Mouse (Mus musculus) embryonic fibroblast, embryonic 13.5 days (primary cell): ENCODE results near the gene Gng13. TPM values are rescaled to one million over a fixed set of nuclear protein-coding genes. Genes with fewer than 3 reads are reported as not detected.
A peak's percentile ranks its signal among the peaks of the same experiment; 100 is the strongest.

Experiments
- H3K27ac ChIP-seq: 2 replicates; pipeline ENCODE4 v1.5.1; 2012; ENCODE audit warnings: low read length, control low read depth, inconsistent platforms; ENCODE audit not compliant: insufficient read depth
- H3K4me1 ChIP-seq: 2 replicates; pipeline ENCODE4 v1.6.1; 2011; ENCODE audit warnings: low read length; ENCODE audit not compliant: control insufficient read depth, insufficient read depth
- H3K4me3 ChIP-seq: 2 replicates; pipeline ENCODE4 v1.5.1; 2011; ENCODE audit warnings: mild to moderate bottlenecking, control low read depth, low read length; ENCODE audit not compliant: insufficient read depth
- CTCF ChIP-seq: IDR thresholded peaks from 2 replicates; pipeline ENCODE4 v1.5.1; 2011; ENCODE audit warnings: mild to moderate bottlenecking, control low read depth, low read length, moderate library complexity, borderline replicate concordance; ENCODE audit not compliant: insufficient read depth
- POLR2A ChIP-seq: IDR thresholded peaks from 2 replicates; pipeline ENCODE4 v1.6.1; 2011; ENCODE audit warnings: low read depth, mild to moderate bottlenecking, control low read depth, low read length, moderate library complexity
- polyA plus RNA-seq: library from polyadenylated mRNA; stranded (reverse); fragments of >200 nt; gene quantifications from 2 replicates; pipeline ENCODE4 v1.2.4, GENCODE M21; 2011; ENCODE audit warnings: low read depth; ENCODE audit not compliant: missing spikeins, insufficient read length

Gng13 gene
- polyA plus RNA-seq, 1 experiment = not detected

DNA sequence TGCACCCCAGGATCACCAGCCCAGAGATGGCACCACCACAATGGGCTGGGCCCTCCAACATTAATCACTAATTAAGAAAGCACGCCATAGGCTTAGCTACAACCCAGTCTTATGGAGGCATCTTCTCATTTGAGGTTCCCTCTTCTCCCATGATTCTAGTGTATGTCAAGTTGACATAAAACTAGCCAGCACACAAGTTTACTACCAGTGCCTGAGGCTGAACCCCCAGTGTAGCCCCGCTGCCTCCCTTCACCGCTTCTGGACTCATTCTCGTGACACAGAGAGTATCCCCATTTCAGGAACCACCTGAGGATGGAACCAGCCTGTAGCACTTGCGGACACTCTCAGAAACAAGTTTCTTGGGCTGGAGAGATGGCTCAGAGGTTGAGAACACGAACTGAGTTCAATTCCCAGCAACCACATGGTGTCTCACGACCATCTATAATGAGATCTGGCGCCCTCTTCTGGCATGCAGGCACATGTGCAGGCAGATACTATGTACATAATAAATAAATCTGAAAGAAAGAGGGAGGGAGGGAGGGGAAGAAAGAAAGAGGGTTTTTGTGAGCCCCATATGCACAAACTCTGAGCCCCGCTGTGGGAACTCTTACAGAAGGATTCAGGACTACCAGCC is 16.0 kb upstream of the Gng13 start:
- TF ChIP-seq POLR2A = no peak
- TF ChIP-seq CTCF = peak; percentile 20; the same call in 1 of the 2 replicates
- Histone ChIP-seq H3K4me3 (no peak overlapping the region), H3K4me1 (no peaks in the 10 kb centered on the region)

DNA sequence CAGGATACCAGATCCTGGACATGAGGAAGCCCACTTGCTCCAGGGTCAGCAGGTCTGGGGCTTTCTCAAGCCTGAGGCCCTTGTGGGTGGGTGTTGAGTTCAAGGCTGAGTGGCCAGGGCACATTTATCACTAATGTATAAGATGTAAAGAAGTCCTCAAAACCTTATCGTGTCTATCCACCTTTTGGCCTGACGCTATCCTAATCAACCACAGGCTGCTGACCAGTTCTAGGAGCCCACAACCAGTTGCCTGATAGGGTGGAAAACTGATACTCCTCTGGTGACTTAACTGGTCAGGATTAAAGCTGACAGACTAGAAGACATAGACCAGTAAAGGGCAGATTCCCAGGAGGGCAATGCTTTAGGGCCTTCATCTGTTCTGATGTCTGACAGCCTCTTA is 7.0 kb upstream of the Gng13 start:
- TF ChIP-seq POLR2A (no peak), CTCF (no peak)
- Histone ChIP-seq H3K4me3 (no peak overlapping the region), H3K27ac (no peak overlapping the region), H3K4me1 (no peaks in the 10 kb centered on the region)

More for the DNA sequence above, 16.0 kb upstream of the Gng13 start:
- H3K27ac ChIP-seq = no peak overlapping the region

DNA sequence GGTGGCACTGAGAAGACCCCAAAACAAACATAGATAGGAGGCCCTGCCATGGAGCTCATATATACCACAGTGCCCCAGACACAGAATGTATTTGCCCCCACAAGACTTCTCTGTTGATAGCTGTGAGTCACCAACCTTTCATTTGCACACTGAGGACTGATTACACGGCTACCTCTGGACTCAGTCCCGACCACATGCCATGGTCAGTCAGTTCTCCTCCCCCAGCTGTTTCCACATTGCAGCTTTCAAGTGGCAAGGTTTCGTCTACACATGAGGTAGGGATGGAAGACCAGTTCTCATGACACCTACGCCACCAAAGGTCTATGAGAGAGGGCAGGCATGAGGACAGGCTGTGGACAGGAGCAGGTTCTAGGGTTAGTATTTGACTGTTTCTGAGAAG is 5.8 kb upstream of the Gng13 start:
- no peak overlapping the region for H3K4me3 ChIP-seq
- no peak overlapping the region for H3K27ac ChIP-seq
- no peaks in the 10 kb centered on the region for H3K4me1 ChIP-seq
- TF ChIP-seq CTCF (no peak), POLR2A (no peak)

DNA sequence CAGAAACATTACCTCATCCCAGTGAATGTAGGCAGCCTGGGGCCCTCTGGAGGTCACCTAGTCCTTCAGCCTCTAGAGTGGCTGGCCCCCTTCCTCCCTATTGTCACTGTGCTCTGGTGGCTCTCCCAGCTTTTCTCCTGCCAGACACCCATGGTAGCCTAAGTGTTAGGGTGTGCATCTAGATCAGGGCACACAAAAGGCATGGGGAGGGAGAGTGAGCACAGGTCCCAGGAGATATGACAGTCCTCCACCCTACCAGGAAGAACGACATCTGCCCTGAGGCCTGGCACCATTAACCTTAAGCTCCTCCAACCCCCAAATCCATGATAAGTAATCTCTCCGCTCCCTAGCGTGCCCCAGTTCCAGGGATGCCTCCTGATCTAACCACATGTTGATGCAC is 1.3 kb upstream of the Gng13 start:
- H3K4me3 ChIP-seq = no peak overlapping the region
- no peak overlapping the region for H3K27ac ChIP-seq
- no peaks in the 10 kb centered on the region for H3K4me1 ChIP-seq
- TF ChIP-seq POLR2A = no peak
- TF ChIP-seq CTCF = no peak

GRCm38 (mm10) chr17:25716130-25716529 is 841 bp upstream of the Gng13 start:
- no peaks in the 10 kb centered on the region for H3K4me1 ChIP-seq
- no peak overlapping the region for H3K27ac ChIP-seq
- TF ChIP-seq POLR2A (no peak), CTCF (no peak)
- no peak overlapping the region for H3K4me3 ChIP-seq

- TF ChIP-seq POLR2A = no peak
- no peak for TF ChIP-seq CTCF
- no peak overlapping the region for H3K27ac ChIP-seq
- no peak overlapping the region for H3K4me3 ChIP-seq
- H3K4me1 ChIP-seq = no peaks in the 10 kb centered on the region
Observed at GRCm38 (mm10) chr17:25717691-25718090, 720 bp downstream of the Gng13 start.

- Histone ChIP-seq H3K4me1 (no peaks in the 10 kb centered on the region), H3K4me3 (no peak overlapping the region), H3K27ac (no peak overlapping the region)
- TF ChIP-seq CTCF = no peak
- no peak for TF ChIP-seq POLR2A
Observed at GRCm38 (mm10) chr17:25721476-25721875, 4.5 kb downstream of the Gng13 start.

- Histone ChIP-seq H3K4me3 (no peak overlapping the region), H3K27ac (no peak overlapping the region), H3K4me1 (no peaks in the 10 kb centered on the region)
- TF ChIP-seq CTCF = no peak
- TF ChIP-seq POLR2A = no peak
Observed at GRCm38 (mm10) chr17:25723470-25723869, 6.5 kb downstream of the Gng13 start.

GRCm38 (mm10) chr17:25723919-25724318 is 6.9 kb downstream of the Gng13 start:
- TF ChIP-seq CTCF = no peak
- TF ChIP-seq POLR2A = no peak
- Histone ChIP-seq H3K4me1 (no peaks in the 10 kb centered on the region), H3K27ac (no peak overlapping the region), H3K4me3 (no peak overlapping the region)

DNA sequence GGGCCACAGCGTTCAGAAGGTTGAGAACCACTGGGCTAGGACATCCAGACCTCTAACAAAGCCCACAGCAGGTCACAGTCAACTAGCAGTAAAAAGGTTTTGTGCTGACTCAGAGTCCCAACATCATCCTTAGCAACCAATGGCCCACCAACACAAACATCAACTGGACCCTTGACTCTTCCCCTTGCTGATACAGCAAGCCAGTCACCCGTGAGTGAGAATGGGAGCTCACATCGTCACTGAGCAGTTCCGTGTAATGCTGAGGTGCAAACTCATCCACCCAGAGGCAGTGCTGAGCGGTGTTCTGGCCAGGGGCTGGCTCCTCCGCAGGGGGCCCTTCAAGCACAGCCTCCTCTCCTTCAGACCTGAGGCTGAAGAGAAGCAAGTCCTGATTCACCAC is 8.3 kb downstream of the Gng13 start:
- TF ChIP-seq POLR2A (no peak), CTCF (no peak)
- Histone ChIP-seq H3K4me1 (no peaks in the 10 kb centered on the region), H3K4me3 (no peak overlapping the region), H3K27ac (no peak overlapping the region)
